Mouse (Mus musculus): Measurements from ENCODE around the gene Cenpu. TPM values are rescaled to one million over a fixed set of nuclear protein-coding genes. Genes with fewer than 3 reads are reported as not detected.

The Cenpu gene
- total RNA-seq, 2 experiments from 2014 or later = 1.2 to 2.3 TPM

- H3K4me3 ChIP-seq = peak within 1 kb of the TSS; percentile 75
- TF ChIP-seq CTCF (conservative IDR thresholded peaks at IDR 0.05) = 0 out of 2 replicates have a peak, but pooled peaks have one; percentile 10
- peak within 1 kb of the TSS; percentile 82 for H3K27ac ChIP-seq
- peak; percentile 91 to 92 for DNase-seq (ENCODE audit: low spot score in 2 of 2)
These were observed 65.3 kb downstream of the Cenpu start, which contains the start of the genes Primpol and Casp3 for GRCm38 (mm10) chr8:46616879-46617689. Gene Primpol (minus strand): TSS chr8:46617212. Gene Casp3 (plus strand): TSS chr8:46617291.

- no peak for TF ChIP-seq CTCF (conservative IDR thresholded peaks at IDR 0.05)
- no peak for DNase-seq (ENCODE audit: low spot score in 2 of 2)
- H3K27ac ChIP-seq = peak overlapping the region; percentile 82
These were observed 66.1 kb downstream of the Cenpu start for GRCm38 (mm10) chr8:46617690-46618620.

GRCm38 (mm10) chr8:46618639-46619320 lies 67.0 kb downstream of the Cenpu start:
- TF ChIP-seq CTCF (conservative IDR thresholded peaks at IDR 0.05) = no peak
- no peak for DNase-seq (ENCODE audit: low spot score in 2 of 2)
- H3K27ac ChIP-seq = no peak overlapping the region
- peak overlapping the region; percentile 75 for H3K4me3 ChIP-seq

More at GRCm38 (mm10) chr8:46617690-46618620, 66.1 kb downstream of the Cenpu start:
- H3K4me3 ChIP-seq = peak overlapping the region; percentile 75

GRCm38 (mm10) chr8:46622446-46623270 lies 70.8 kb downstream of the Cenpu start:
- DNase-seq (ENCODE audit: low spot score in 2 of 2) = no peak
- H3K27ac ChIP-seq = no peak overlapping the region
- no peak overlapping the region for H3K4me3 ChIP-seq
- TF ChIP-seq CTCF (conservative IDR thresholded peaks at IDR 0.05) = peak; percentile 14; the same call in 1 of the 2 replicates

- no peak for DNase-seq (ENCODE audit: low spot score in 2 of 2)
- Histone ChIP-seq H3K27ac (no peak overlapping the region), H3K4me3 (no peak overlapping the region)
- no peak for TF ChIP-seq CTCF (conservative IDR thresholded peaks at IDR 0.05)
These were observed 73.3 kb downstream of the Cenpu start for GRCm38 (mm10) chr8:46625166-46625565.

GRCm38 (mm10) chr8:46626642-46627041 lies 74.8 kb downstream of the Cenpu start:
- Histone ChIP-seq H3K4me3 (no peak overlapping the region), H3K27ac (no peak overlapping the region)
- TF ChIP-seq CTCF (conservative IDR thresholded peaks at IDR 0.05) = no peak
- no peak for DNase-seq (ENCODE audit: low spot score in 2 of 2)

- DNase-seq (ENCODE audit: low spot score in 2 of 2) = no peak
- TF ChIP-seq CTCF (conservative IDR thresholded peaks at IDR 0.05) = no peak
- Histone ChIP-seq H3K4me3 (no peak overlapping the region), H3K27ac (no peak overlapping the region)
These were observed 76.1 kb downstream of the Cenpu start for GRCm38 (mm10) chr8:46627881-46628280.

- DNase-seq (ENCODE audit: low spot score in 2 of 2) = no peak
- no peak for TF ChIP-seq CTCF (conservative IDR thresholded peaks at IDR 0.05)
- H3K4me3 ChIP-seq = no peak overlapping the region
These were observed 76.8 kb downstream of the Cenpu start for GRCm38 (mm10) chr8:46628645-46629044.

More at GRCm38 (mm10) chr8:46628645-46629044, 76.8 kb downstream of the Cenpu start:
- H3K27ac ChIP-seq = no peak overlapping the region

Other genes with a start within 250 kb of the Cenpu start
- 10 to 100 TPM; 41.8 to 43.5 TPM for gene Acsl1, start 81.0 kb upstream of the Cenpu start, total RNA-seq (2021)
- gene Primpol, start 65.2 kb downstream of the Cenpu start, total RNA-seq (2021) = 1 to 10 TPM; 4.3 to 8.7 TPM
- 1 to 10 TPM; 9.1 to 10.0 TPM for gene Casp3, start 65.3 kb downstream of the Cenpu start, total RNA-seq (2021)
- gene Irf2, start 187.7 kb downstream of the Cenpu start, total RNA-seq (2021) = 10 to 100 TPM; 54.6 to 62.0 TPM